Mouse (Mus musculus) thymus, postnatal 25 days (tissue): ENCODE data around the gene Pik3r6.
A peak's percentile ranks its signal among the peaks of the same experiment; 100 is the strongest.

Experiments
- DNase-seq: peaks from one replicate; pipeline ENCODE4 v3.0.0; 2022

The Pik3r6 gene

DNA sequence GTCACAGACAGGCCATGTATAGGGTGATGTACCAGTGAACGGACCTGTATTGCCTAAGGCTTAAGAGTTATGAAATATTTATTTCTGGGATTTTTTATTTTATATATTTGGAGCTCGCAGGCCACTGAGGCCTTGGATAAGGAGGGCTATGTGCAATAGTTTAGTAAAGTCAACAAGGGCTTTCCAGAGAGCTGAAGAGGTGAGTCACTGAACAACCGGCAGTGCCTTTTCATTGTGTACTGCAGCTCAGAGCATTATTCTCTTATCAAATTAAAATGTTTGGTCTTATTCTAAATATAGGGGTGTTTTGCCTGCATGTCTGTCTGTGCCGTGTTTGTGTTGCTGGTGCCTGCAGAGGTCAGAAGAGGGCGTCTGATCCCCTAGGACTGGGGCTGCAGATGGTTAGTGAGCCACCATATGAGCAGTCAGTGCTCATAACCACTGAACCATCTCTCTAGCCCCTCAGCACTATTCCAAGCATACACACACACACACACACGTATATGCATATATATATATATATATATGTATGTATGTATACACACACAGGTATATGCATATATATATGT lies 14.5 kb upstream of the Pik3r6 start:
- DNase-seq: no peak

DNA sequence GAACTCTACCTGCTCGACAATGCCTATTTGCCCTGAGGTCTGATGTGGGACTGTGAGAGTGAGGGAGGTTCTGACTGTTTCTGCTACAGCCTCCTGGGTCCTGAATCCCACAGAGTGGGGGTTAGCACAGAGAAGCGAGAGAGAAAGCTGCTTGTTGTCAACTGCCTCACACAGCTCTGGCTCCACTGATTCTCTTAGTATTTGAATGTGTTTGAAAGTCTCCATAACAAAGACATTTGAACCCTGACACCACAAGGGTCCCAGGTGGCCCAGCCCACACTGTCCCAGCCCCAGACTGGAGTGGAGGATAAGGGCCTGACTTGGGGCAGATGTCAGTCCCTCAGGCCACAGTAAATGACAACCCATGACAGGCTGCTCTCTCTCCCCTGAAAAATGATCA lies 13.6 kb upstream of the Pik3r6 start:
- DNase-seq: no peak

DNA sequence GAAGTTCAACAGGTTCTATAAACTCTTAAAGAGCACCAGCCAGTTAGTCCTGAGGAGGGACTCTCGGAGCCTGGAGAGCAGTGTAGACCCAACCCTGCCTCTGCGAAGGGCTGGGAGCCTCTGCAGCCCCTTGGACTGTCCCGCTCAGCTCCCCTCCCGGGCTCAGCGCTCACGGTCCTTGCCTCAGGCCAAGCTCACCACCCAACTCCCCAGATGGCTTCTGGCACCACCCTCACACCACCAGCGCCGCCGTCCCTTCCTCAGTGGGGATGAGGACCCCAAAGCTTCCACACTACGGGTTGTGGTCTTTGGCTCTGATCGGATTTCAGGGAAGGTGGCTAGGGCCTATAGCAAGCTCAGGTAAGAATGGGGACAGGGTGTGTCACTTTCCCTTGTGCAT lies 10.2 kb upstream of the Pik3r6 start:
- no peak for DNase-seq

DNA sequence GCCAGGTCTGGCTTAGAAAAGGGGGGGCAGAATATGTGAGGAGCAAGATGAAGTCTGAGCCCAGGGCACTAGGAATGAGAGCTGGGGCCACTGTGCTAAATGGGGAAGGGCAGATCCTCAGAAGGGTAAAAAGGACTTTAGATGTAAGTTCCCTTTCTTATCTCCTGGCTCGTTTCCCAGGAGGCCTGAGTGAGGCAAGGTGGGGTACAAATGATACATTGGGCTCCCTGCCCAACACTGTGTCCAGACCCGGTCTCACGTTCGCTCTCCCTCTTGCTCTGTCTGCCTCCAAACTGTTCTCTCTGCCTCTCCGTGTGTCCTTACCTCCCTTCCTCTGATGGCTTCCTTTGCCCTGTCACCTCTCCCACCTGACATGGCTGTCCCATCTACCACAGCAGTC lies 9.1 kb upstream of the Pik3r6 start:
- DNase-seq: no peak

DNA sequence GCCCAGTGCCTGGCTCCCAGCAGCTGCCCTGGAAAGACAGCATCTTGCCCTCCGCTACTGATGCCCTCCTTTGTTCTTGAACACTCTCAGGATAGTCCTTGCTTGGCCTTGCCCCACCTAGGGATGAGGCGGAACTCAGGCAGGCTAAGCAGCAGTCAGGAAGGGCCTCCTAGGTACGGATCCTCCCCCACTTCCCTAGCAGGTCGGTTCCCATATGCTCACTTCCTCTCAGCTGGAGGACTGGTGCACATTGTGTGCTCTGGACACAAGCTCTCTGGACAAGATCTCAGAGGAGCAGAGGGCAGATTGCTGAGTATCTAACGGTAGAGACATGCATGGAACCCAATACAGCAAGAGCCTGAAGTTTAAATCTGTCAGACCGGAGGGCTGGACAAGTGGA lies 5.7 kb upstream of the Pik3r6 start:
- no peak for DNase-seq

DNA sequence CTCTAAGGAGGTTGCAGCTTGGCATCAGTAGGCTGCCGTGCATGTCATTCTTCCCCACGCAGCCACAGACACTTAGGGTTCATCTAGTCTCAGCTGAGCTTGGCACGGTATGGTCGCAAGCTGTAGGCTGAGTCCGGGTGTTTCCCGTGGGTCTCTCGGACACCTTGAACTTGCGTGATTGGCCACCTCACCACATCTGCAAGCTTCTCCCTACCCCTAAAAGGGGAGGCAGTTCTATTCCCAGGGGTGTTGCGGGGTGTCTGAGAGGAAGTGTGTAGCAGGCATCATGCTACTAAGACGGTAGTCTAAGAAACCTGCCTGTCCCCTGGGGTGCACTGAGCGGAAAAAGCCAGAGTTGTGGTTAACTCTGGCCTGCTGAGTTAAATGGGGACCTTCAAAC lies 4.3 kb upstream of the Pik3r6 start:
- DNase-seq: no peak

DNA sequence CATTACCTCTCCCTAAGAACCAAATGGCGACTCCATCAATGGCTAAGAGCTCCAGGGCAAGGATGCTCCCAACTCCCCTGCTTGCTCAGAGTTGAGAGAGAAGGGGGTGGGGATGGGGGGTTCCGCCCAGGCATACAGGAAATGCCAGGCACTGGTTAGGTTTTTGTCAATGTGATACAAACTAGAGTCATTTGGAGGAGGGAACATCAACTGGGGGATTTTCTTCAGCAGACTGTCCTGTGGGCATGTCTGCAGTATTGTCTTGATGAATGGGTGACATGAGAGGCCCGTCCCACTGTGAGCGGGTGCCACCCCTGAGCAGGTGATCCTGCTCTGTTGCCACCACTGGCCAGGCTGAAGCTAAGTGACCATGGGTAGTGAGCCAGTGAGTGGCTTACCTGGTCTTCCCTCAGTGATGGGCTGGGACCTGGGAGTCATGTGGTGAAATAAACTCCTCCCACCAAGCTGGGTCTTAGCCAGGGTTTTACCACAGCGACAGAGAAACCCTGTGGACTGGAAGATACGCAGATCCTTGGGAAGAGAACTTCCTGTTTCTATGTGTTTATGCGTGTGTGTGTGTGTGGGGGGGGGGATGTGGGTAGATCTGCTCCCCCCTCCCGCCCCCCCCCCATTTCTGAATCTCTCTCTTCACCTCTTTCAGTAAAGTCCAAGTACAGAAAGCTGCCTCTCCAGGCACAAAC lies 3.7 kb upstream of the Pik3r6 start:
- DNase-seq: no peak

DNA sequence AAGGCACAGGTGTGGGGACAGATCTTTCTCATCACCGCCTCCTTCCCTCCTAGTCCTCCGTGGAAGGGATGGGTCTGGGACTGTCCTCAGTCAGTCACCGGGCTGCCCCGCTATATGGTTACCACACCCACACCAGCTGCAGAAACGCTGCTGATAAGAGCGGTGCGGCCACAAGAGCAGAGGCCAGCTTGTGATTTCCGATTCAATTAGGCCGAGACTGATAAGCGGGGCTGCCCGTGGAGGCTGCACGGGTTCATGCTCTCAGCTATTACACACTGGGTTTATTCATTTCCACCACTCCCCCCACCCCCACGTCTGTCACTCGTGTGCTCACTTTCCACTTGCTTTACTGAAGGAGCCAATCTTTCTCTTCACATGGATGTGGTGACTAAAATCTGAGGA lies 1.9 kb upstream of the Pik3r6 start:
- no peak for DNase-seq

DNA sequence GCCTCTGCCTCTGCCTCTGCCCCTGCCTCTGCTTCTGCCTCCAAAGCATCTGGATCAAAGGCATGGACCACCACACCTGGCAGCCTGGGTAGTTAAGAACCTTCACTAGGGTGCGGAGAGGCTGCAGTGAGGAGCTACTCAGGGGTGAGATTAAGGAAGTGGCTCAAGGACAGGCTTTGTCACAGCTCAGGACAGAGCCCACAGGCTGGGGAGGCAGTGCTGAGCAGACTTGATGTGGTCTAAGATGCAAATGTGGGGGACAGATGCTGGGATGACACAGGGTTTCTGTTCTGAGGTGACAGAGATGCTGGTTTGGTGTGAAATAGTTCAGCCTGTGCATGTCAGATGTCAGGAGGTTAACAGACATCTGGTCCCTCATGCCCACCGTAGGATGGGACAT lies 411 bp upstream of the Pik3r6 start:
- no peak for DNase-seq

DNA sequence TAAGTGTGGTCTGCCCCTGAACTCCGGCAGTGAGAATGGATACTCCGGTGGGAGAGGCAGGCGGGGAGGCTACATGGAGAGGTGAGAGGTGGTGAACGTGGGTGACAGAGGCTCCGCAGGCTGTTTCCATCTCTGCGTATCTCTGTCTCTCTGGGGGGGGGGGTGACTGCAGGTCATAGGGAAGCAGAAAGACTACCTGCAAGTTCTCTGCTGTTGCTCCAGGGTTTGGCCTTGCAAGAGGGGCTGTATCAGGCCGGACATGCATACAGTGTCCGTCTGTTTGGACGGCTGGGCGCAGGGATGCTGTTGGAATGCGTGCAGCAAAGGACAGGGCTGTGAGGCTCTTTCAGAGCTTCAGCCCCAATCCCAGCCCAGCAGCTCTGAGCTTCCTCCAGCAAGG lies 2.1 kb downstream of the Pik3r6 start:
- no peak for DNase-seq

DNA sequence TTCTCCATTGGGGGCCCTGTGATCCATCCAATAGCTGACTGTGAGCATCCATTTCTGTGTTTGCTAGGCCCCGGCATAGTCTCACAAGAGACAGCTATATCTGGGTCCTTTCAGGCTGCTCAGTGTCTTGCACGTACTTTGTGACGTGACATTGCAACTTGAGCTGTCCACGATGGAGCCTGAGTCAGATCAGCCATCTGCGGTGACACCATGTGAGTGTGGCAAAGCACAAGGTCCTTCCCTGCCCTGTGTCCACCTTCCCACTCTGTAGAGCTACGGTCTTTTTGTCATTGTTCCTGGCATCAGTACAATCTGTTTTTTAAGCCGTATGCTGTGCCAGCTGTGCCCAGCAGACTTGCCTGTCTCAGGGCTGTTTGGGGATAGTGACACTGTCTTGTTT lies 4.4 kb downstream of the Pik3r6 start:
- no peak for DNase-seq

DNA sequence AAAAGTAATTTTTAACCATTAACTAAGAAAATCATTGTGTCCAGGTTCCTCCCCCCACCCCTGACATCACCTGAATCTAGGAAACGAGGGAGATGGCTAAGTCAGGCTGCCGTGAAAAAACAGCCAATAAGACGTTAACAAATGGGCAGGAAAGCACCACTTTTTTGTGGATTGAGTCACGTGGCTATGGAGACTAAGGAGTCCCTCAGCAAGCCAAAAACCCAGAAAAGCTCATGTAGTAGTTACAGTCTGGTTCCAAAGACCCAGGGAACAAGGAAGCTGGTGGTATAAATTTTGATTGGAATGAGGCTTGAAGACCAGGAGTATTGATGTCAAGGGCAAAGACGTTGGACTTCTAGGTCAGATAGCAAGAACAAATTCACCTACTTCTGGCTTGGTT lies 5.8 kb downstream of the Pik3r6 start:
- no peak for DNase-seq

DNA sequence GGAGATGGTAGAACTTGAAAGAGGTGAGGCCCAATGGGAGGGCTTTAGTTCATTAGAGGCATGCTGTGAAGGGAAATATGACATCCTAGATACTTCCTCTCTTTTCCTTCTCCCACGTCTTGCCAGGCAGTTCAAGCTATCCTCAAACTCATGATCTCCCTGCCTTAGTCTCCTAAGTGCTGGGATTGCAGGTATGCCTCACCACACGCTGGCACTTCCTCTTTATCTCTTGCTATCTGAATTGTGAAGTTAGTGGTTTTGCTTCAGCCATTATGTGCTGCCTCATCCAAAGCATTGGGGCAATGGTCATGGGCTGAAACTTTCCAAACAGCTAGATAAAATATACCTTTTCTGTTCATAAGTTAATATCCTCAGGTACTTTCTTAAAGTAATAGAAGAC lies 6.4 kb downstream of the Pik3r6 start:
- no peak for DNase-seq

DNA sequence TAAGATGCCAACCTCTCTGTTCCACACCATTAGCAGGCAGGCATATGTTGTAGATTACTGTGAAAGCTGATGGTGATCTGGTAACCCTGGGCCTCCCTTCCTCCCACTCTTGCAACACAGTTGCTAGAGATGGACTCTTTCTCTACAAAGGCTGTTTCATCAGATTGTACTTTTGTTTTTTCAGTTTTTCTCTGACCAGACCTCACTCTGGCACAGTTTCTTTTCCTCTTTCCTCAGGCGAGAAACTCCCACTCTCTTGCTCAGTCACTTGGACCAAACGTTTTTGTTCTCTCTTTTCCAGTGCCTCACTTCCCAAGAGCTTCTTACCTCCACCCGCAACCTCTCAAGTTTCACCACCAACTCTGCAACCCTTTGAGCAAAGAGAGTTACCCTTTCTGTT lies 11.2 kb downstream of the Pik3r6 start:
- no peak for DNase-seq

DNA sequence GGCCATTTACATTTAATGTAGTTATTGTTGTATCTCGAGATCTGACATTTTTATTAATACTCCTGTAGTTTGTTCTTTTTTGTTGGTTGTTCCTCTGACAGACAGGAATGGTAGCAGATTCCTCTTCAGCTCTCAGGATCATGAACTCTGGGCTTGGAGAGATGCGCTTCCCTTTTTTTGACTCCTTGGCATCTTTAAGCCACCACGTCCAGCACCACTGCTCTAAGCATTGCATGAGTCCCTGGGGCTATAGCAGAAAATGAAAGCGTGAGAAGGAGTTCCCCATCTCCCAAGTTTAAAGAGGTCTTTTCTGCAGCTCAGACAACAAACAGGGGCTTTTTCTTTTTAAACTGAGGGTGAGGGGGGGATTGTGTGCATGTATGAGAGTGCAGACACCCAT lies 16.5 kb downstream of the Pik3r6 start:
- no peak for DNase-seq

DNA sequence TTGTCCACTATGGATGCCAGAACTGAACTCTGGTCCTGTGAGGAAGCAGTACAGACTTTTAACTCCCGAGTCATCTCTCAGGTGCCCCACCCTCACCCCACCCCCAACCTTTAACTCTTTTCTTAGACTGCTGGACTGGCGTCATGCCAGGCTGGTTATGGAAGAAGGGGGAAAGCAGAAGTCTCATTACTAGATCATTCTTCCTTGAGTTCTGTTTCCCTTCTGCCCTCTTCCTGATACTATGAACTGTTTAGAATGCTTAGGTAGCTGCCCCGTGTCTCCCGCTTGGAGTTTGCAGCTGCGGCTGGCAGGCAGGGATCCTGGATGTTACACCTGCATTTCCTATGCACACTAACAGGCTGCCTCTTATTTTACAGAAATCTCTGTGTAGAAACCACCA lies 17.0 kb downstream of the Pik3r6 start:
- no peak for DNase-seq

DNA sequence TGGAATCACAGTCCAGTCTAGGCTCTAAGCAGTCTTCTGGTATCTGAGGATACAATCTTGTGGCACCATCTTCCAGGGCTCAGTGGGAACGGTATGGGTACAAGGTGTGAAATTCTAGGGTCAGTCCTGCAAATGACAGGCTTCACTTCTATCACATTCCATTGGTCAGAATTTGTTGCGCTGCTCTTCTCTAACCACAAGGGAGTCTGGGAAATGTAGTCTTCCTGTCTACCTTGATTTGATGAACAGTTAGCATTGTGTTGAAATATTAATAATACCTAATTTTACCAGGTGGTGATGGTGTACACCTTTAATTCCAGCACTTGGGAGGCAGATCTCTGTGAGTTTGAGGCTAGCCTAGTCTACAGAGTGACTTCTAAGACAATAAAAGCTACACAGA lies 17.6 kb downstream of the Pik3r6 start:
- DNase-seq: no peak

DNA sequence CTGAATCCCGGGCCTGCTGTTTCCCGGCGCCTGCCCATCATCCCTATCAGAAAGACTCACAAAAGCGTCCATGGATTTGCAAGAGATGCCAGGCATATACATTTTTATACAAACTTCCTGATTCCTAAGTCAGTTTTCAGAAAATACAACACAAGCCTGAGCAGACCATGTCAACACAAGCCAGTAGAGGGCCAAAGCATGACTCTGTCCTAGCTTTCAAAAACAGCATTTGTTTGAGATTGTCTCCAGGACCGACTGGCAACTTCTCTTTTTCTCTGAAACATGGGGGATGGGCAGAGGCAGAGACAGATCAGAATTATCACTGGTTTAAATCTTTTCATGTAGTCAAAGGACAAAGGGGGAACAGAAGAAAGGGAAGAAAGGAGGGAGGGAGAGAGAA lies 18.5 kb downstream of the Pik3r6 start:
- DNase-seq: no peak

DNA sequence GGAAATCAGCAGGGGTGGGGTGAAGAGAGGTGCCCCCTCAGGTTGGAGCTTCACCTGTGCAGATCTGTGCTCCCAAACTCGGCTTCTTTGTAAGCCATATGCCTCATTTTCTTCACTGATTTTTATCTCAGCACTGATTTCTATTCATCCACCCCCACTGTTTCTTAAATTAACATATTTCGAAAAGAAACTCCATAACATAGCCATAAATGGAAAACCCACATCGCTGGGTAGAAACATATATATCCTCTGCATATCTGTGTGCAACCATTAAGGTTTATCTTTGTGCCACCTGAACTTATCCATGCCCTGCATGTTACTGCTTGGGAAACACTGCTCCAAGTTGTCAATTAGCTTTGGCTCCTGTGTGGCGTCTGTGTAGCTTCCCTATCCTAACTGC lies 23.6 kb downstream of the Pik3r6 start:
- DNase-seq: no peak

DNA sequence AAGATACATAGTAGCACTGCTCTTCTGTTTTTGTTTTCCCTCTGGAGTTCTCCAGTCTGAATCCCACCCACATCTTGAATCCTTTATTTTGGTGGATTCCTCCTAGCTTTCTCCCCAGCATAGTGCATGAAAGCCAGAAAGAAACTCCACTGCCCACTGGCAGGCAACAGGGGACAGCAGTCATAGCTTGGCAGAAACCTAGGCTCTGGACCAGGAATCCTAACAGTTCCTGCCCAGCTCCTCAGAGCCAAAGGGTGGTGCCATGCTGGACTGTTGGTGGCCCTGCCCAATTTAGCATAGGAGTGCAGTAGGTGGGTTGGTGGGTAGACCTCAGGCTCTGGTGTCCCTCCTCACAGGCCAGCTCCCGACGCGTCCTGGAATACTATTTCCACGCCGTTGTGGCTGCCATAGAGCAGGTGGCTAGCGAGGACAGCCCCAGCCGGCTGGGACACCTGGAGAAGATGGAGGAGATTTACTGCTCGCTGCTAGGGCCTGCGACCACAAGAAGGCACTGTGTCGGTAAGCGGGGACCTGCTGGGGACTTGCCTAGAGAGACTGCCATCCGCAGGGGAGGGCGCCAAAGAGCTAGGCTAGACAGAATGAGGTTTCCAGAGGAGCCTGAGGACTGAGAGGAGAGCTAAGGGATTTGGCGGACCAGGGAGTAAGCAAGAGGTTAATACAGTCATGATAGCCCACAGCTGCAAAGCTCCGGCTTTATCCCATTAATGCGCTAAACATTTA lies 28.4 kb downstream of the Pik3r6 start:
- peak; percentile 75 for DNase-seq

DNA sequence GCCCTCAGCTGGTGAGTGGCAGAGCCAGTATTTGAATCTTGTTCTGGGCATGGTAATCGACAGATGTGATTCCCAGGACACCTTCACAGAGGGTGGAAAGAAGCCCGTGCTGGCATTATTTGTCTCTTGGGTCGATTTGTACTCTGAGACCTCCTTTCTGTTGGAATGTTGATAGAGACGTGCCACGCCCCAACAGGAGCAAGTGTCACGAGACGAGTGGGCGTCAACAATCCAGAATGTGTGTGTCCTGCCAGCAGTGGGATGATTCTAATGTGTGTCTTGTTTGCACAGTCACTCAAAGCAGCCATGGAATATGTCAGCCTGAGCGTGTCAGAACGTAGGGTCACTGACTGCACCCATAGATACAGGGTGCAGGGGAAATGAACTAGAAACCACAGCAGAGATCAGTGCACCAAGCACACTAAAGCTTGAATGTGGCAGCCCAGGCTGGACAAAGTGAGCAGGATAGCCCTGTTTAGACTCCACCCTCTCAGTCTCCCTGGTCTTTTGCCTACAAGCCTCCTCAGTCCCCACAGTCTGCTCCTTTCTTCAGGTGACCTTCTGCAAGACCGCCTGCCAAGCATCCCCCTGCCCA lies 29.2 kb downstream of the Pik3r6 start:
- DNase-seq: no peak

DNA sequence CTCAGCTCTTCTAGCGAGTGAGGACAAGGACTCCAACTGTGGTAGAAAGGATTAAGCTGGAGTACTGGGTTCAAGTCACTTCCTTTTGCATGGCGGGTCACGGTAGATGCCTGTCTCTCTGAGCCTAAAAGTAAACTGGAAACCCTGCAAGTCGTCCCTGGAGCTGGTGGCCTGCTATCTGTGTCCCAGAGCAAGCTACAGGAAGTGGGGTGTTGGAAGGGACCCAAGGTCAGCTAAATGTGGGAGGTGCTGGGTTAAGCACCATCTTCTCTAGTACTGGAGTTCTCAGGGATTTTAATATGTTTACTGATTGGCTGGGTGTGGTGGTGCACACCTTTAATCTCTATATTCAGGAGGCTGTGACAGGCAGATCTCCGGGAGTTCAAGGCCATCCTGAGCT lies 30.0 kb downstream of the Pik3r6 start:
- no peak for DNase-seq

DNA sequence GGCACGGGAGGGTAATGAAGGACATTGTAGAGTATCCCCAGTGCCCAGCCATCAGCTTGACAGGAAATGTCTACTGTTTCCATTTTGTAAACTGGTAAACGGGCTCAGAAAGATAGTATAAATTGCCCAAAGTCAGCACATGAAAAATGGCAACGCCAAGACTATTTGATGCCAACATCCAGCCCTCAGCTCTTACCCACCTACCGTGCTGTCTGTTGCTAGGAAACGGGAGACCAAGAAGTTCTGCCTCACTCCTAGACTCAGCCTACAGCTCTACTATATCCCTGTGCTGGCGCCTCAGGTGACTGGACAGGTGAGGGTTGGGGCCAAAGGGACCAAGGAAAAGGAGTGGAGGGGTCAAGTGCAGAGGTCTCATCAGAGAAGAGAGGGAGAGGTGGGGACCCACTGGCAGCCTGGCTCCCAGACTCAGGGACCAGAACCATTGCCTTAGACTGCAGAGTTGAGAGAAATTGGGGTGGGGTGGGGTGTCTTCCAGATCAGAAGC lies 31.2 kb downstream of the Pik3r6 start:
- DNase-seq: no peak

DNA sequence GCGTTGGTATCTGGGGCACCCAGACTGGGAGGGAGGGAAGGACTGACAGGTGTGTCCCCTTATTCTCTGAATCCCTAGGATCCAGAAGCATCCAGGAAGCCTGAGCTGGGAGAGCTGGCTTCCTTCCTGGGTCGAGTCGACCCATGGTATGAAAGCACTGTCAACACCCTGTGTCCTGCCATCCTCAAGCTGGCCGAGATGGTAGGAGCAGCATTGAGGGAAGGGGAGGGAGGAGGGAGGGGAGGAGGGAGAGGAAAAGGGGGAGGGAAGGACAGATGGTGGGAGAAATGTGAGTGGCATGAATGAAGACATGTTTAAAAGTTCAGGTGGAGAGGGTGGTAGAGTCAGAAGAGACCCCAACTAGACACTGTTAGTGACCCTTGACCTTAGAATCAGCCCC lies 33.2 kb downstream of the Pik3r6 start:
- no peak for DNase-seq
